Mouse (Mus musculus): ENCODE measurements around the gene Bri3.

DNA sequence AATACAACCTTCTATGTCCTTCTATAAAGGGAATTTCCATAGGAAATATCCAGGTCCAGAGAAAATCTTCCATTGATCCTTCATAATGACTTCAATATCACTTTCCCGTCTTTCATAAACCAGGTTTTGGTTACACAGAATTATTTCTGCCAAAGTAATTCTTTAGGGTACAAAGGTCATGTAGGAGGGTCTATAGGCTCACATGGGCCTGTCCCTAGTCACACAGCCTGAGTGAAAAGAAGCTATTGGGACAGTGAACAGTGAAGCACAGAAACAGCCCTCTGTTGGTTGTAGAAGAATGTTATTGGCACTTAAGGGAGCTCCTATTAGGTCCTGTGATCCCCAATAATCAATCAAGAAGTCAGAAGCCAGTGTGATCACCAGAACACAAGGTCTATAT, 96.8 kb downstream of the Bri3 start:
- TF ChIP-seq CTCF (IDR thresholded peaks at IDR 0.05; ENCODE audit: insufficient read depth, low read depth, low read length) (no peak), POLR2A (IDR thresholded peaks at IDR 0.05; ENCODE audit: insufficient read depth, low read depth, low read length) (no peak)
